Mouse (Mus musculus) cerebellum, adult 2 months (tissue): ENCODE measurements around the gene Usb1.

Experiments
- CTCF ChIP-seq: fragments of 200-500 bp; IDR thresholded peaks from 2 replicates; pipeline ENCODE4 v1.5.1; 2011; ENCODE audit warnings: low read depth, mild to moderate bottlenecking, control low read depth, low read length, moderate library complexity, borderline replicate concordance; ENCODE audit not compliant: insufficient read depth
- POLR2A ChIP-seq: fragments of 200-500 bp; IDR thresholded peaks from 2 replicates; pipeline ENCODE4 v1.6.1; 2011; ENCODE audit warnings: low read length, control low read depth, borderline replicate concordance; ENCODE audit not compliant: insufficient read depth

- TF ChIP-seq CTCF, result no peak
- TF ChIP-seq POLR2A, result no peak
These were observed 22.5 kb downstream of the Usb1 start for GRCm38 (mm10) chr8:95354606-95355005.
